Mouse (Mus musculus) left cerebral cortex, adult 8-10 months (tissue): ENCODE results near the gene Itga10. TPM values are rescaled to one million over a fixed set of nuclear protein-coding genes. Genes with fewer than 3 reads are reported as not detected.

Experiments used
- total RNA-seq, 4 experiments: library from RNA; stranded (reverse); gene quantifications; 2 replicates each; pipeline ENCODE4 v1.2.4; 2022

The Itga10 gene
- total RNA-seq, 4 experiments from 2014 or later: 0.97 to 2.0 (median 1.5) TPM

Other genes with a start within 250 kb of the Itga10 start
- not detected for gene BC107364, start 193.3 kb upstream of the Itga10 start, total RNA-seq
- 1 to 10 TPM; 1.4 to 2.0 (median 1.7) TPM for gene Hfe2, start 120.4 kb upstream of the Itga10 start, total RNA-seq
- 10 to 100 TPM; 21.7 to 37.3 (median 26.8) TPM for gene Txnip, start 87.6 kb upstream of the Itga10 start, total RNA-seq
- not detected for gene Gm16253, start 68.6 kb upstream of the Itga10 start, total RNA-seq
- 10 to 100 TPM; 22.8 to 26.6 (median 24.3) TPM for gene Polr3gl, start 51.4 kb upstream of the Itga10 start, total RNA-seq
- 10 to 100 TPM; 60.4 to 65.0 (median 61.0) TPM for gene Ankrd34a, start 48.9 kb upstream of the Itga10 start, total RNA-seq
- gene Lix1l, start 44.4 kb upstream of the Itga10 start, total RNA-seq: 10 to 100 TPM; 20.3 to 22.9 (median 21.9) TPM
- gene Rbm8a, start 15.7 kb upstream of the Itga10 start, total RNA-seq: 10 to 100 TPM; 41.8 to 56.2 (median 46.5) TPM
- 10 to 100 TPM; 52.7 to 62.6 (median 54.3) TPM for gene Pex11b, start 10.2 kb upstream of the Itga10 start, total RNA-seq
- gene Gm42957, start 10.1 kb upstream of the Itga10 start, total RNA-seq: under 1 TPM in 3 of 4 experiments, not detected in 1; 0.11 to 0.51 (median 0.15) TPM
- gene Ankrd35, start 24.5 kb downstream of the Itga10 start, total RNA-seq: 1 to 10 TPM; 7.2 to 9.0 (median 8.6) TPM
- gene Pias3, start 50.8 kb downstream of the Itga10 start, total RNA-seq: 10 to 100 TPM; 26.0 to 38.9 (median 31.5) TPM
- gene Nudt17, start 63.0 kb downstream of the Itga10 start, total RNA-seq: 10 to 100 TPM in 2 of 4 experiments, 1 to 10 TPM in 2; 8.6 to 11.8 (median 10.0) TPM
- 10 to 100 TPM; 24.2 to 27.6 (median 26.6) TPM for gene Polr3c, start 82.0 kb downstream of the Itga10 start, total RNA-seq
- 10 to 100 TPM; 62.4 to 66.4 (median 64.4) TPM for gene Rnf115, start 82.1 kb downstream of the Itga10 start, total RNA-seq
- gene Pdzk1, start 183.7 kb downstream of the Itga10 start, total RNA-seq: under 1 TPM in 3 of 4 experiments, not detected in 1; 0.33 to 0.46 (median 0.34) TPM
- gene Cd160, start 183.8 kb downstream of the Itga10 start, total RNA-seq: not detected